Mouse (Mus musculus): ENCODE data around the gene Prdm16.

DNA sequence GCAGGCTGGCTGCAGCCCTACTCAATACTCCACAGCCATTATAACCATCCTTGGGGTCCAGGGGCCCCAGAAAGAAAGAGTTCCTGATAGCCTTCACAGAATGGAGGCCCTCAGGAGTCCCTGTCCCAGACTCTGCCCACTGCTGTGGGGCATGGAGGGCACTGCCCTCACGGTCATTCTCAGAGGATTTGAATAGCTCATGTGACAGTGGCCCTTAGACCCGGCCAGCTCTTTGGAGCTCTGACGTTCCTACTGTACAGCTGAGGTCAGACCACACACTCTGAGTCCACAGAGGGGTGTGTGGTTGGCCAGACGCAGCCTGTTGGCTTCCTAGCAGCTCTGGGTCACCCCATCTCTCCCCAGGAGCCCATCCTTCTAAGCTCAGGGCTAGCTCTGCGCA is 100.6 kb downstream of the Prdm16 start:
- TF ChIP-seq CTCF (IDR thresholded peaks at IDR 0.05; ENCODE audit: extremely low read depth, insufficient read depth, insufficient read length, insufficient replicate concordance) (no peak), POLR2A (IDR thresholded peaks at IDR 0.05; ENCODE audit: low read depth, low read length) (no peak)
